Mouse (Mus musculus) spleen, postnatal 4 days (tissue): Measurements from ENCODE around the gene Map3k1.

Experiments
- DNase-seq, 2 experiments: peaks; one replicate each; pipeline ENCODE4 v3.0.0; 2022; ENCODE audit warnings: low spot score in 2 of 2

Gene Map3k1

DNA sequence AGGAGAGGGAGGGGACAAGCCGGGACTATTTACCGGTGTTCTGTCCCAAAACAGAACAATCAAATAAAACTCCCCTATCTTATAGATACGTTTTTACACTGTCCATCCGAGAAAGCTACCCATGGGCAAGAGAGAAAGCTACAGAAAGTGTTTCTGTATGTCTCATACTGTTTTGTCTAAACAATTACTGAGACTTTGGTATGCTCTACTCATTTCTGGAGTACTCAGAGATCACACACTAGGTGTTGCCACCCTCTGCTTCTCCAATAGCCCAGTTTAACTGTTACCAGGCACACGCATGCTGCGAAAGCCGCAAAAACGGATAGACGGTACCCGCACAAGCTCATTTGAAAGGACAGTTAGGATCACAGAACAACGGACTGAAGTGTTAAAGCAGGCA is 17.2 kb downstream of the Map3k1 start:
- no peak for DNase-seq

DNA sequence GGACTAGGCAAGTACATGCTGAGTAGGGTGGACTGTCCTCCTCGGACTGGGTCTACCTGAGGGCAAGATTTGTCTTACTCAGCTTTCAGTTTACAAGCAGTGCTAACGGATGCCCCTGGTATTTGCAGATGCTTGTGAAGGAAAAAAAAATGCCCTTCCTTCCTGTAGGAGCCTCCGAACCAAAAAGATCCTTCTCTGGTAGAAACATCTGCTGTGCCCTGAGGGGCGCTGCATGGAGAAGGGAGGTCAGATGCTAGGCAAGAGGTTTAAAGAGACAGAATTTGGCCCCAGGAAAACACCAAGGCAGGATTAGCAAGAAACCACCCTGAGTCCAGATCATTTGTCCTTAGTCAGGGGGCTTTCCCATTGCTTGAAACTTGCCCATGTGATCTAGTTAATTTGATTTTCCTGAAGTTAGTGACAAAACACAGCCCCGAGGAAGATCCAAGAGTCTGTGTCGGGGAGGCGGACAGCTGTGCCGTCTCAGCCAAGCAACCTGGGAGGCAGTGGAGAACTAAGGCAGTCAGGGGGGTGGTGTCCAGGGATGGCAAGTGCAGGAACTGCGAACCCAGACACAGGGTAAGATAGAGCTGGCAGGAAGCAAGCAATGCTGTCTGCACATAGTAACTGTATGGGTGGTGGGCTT is 19.2 kb downstream of the Map3k1 start:
- DNase-seq, result no peak

DNA sequence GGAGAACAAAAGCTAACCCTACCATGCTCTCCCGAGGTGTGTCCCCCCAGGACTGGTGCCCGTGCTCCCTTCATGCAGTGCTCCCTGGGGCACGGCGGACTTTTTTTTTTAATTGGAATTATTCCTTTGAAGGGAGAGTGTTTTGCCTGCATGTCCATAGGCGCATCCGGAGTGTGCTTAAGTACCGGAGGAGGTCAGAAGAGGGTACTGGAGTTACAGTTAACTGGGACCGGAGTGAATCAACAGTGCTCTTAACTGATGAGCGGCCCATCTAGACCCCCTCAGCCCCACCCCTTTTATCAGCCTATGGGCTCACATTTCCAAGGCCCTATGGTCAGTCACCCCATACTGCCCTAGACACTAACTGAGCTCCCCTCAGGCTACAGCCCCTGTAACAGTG is 19.9 kb downstream of the Map3k1 start:
- DNase-seq, result no peak

DNA sequence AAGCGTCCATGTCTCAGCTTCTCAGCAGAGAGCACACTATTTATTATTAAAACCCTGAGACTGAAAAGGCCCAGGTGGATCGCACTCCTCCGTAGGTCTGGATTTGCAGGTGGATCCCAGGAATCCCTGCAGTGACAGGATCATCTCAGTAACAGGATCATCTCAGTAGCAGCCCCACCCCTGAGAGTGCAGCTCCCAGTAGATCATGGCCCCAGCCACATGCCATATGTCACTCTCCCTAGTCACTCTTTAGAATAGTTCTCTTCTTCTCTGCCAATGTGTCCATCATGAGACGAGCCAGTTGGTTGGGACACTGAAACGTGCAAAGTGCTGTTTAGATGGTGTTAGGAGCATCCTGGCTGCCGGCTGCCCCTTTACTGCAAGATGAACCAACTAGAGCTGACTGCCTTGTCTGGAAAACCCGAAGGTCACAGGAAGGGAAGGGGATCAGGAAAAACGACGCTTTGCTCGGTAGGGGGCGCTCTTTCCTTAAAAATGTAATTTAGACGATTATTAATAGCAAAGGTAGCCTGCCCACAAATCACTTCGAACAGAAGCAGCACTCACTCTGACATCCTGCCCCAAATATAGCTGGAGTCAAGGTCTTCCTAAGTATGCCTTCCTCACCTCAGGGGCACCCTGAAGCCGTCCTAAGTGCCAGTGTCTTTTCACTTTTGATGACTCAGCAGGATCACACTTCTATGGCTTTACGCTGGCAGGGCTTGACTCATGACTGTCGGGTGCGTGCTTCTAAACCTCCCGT is 20.8 kb downstream of the Map3k1 start:
- peak; percentile 80 to 94 for DNase-seq

DNA sequence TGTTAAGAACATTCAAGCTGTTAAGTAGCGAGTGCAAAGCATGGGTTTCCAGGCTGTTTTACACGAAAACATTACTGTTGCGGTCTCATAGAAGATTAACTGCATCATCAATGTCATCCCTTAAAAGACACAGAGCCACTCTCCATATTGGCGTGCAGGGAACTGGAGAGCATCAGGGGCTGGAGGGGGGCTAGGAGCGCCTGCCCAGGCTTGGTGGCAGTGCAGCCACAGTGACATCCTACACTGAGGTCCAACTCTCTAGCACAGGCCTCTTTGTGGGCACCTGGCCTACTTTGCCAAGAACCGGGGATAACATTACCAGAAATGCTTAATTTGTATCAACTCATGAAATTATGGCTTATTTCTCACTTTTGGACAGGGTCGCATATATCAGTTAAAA is 22.2 kb downstream of the Map3k1 start:
- DNase-seq, result no peak

DNA sequence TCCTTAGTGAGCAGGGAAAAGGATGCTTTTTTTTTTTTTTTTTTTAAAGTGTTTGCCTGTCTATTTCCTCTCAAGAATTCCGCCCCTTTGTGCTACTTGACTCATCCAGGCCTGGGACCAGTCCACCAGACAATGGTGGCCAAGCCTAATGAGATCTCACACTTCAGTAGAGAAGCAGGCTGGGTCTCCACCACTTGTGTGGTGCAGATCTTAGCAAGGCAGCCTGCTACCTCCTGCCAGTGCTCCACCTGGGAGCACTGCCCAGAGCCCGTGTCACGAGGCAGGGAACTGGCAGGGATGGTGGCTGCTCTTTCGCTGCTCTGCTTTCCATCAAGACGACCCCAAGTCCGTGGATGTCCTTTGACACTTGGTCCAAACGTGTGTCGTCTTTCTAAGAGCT is 25.3 kb downstream of the Map3k1 start:
- DNase-seq, result no peak

DNA sequence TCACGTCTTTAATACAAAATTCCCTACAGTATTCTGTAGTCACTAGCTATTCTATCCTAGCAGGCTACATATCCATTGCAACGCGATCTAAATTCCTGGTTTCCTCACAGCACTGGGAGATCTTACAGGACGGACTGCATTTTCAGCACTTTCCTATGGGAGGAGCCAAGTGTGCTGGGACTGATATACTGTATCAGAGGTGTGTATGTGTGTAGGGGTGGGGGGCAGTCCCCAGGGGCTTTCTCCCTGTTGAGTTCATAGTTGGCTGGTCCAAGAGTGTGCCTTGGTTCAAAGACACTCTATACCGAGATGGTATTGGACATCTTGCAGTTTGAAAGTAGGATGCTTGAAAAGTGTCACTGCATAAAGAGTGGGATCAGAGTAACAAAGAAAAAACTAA is 29.3 kb downstream of the Map3k1 start:
- no peak for DNase-seq

DNA sequence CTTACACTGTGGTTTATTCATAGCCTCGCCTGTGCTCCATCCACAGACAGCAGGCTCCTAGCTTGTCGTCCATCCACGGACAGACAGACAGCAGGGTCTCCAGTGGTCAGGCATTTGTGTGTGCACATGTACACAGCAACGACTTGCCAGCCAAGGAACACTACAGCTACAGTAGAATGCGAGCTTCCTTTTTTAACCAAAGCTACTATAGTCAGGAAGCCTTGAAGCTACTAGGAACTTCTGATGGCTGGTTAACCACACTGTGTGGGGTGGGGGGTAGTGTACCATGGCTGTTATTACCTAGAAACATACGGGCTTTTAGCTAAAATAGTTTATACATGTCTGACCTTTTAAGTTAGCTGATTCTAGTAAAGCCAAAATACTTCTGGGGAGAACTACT is 30.2 kb downstream of the Map3k1 start:
- no peak for DNase-seq

DNA sequence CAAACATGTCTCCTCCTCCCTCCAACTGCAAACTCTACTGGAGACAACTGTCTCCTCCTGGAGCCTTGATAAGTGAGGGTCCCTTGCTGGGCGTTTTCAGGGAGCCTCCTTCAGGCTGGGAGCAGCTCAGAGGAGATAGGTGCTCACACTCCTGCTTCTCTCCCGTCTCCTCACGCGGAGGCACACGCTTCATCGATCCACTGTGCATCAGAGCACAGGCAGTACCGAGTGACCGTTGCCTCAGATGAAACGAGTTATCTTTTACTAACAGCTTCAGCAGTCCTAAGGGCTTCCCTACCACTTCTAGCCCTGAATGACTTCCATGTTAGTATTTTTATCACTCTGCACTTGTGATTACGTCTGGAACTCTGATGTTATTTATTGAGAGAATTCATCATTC is 30.9 kb downstream of the Map3k1 start:
- DNase-seq, result no peak

DNA sequence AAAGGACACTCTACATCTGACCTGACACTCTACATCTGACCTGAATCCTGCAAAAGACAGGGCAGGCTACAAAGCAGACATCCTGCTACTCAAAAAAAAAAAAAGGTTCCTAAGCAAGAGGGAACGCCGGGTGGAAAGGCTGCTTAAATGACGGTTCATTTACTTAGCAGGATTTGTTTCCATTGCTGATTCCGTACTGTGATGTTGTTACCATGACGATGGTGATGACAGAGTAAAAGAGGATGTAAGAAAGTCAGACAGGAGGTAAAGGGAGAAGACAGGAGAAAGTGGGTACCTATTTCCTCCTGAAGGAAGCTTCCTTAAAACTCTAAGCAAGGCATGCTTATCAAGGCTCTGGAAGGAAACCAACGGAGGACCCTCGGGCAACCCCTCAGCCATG is 31.6 kb downstream of the Map3k1 start:
- no peak for DNase-seq

DNA sequence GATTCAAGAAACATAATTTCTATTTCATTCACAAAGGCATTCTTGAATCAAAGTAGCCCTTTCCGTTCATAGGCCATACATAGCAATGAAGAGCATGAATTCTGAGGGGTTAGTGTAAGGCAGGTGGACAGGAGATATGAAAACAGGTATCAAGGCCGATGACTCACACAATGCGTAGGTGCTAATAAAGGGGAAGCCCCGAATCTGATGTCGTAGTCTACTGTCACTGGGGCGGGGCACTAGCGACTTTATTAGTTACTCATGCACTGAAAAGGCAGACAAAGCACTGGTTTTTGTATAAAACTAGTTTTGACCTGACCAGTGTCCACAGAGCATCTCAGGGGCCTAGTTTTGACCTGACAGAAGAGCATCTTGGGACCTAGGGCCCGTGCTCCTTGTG is 36.7 kb downstream of the Map3k1 start:
- DNase-seq, result no peak

DNA sequence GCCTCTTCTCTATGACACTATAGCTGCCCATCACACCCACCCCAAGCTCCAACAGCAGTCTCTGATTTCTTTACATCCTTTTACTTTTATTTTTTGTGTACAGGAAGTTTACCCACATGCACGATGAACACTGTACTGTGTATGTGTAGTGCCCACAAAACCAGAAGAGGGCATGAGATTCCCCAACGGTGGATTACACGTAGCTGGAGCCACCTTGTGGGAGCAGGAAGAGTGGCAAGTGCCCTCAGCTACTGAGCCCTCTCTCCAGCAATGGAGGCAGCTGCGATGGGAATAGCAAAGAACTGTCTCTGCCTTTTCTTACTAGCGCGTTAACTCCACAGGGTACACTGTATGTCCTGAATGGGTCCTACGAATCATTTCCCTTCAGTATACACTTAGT is 37.6 kb downstream of the Map3k1 start:
- DNase-seq, result peak in 1 of 2 experiments; percentile 38

DNA sequence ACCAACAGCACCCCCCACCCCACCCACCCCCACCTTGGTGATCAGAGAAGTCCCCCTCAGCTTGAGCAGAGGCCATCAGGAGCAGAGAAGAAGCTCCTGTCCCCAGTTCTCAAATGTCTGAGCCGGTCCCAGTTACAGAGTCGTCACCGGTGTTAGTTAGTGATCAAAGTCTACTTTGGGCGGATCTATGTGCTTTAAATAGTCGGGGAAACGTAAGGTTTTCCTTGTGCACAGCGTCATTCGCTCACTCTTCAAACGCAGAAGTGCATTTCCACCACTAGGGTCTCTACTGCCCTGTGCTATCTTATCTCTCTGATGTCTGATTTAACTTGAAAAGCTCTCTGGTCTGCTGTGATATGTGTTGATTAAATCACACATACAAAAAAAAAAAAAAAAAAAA is 38.0 kb downstream of the Map3k1 start:
- DNase-seq, result no peak

DNA sequence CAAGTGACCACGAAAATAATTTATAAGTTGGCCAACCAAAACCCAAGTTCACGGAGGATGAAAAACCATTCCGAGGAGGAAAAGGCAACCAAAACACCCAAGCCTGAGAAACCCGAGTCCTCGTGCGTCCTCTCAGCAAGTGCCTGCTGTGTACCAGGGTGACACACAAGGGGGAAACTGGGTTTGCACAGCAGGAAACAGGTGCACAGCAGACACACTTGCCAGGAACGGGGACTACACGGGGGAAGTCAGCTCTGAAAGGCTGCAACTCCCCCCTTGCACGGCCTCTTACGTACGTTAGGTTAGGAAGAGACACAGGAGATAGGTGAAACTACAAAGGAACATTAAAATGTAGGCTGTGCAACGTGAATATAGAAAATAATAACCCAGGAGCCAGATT is 46.3 kb downstream of the Map3k1 start:
- DNase-seq, result no peak

DNA sequence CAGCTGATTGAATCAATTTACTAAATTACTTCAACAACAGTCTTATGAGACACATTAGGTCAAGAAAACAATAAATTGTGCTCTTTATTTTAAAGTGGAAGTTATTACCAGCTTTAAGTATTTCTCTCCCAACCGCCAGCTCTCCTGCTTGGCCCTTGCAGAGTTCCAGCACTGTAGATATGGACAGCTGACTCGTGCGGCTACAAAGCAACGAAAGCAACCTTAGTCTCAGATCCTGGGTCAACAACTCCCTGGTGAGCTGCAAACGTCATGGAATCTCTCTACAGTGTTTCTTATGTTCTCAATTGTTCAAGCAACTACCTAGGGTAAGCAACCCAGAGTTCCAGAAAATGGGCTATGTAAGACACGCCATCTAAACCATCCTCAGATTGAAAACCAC is 51.8 kb downstream of the Map3k1 start:
- DNase-seq, result peak in 1 of 2 experiments; percentile 53

DNA sequence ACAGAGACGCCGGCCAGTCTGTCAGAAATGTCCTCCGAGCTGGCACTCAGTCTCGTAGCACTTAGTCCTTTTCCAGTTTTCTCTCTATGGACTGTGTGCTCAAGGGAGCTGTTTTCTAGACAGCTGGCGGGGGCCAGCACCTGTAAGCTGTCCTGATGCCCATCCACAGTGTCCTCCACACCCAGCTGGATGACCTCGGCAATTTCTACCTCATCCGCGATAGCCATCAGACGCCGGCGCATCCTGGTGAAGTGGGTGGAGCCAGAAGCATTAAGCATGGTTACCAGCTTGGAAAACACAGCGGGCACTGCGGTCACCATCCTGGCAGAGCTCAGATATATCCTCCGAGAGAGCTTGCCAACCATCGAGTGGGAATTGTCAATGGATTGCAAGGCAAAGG is 52.9 kb downstream of the Map3k1 start:
- peak in 1 of 2 experiments; percentile 57 for DNase-seq

DNA sequence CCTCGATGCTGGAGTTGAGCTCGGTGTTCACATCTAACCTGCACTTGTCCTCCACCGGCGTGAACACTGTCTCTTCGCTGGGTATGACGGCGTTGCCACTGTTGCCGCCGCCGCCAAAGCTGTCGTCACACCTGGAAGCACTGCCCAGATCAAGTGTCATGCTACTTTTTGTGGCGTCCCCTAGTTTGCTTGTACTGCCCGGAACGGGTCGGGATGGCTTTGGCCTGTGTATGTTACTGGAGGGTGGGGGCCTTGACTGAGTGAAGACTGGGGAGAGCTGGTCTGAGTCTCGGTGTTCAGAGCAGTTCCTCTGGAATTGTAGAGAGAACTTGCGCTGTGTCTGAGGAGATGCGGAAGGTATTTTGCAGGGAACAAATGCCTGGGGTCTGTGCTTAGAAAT is 53.4 kb downstream of the Map3k1 start:
- peak in 1 of 2 experiments; percentile 62 for DNase-seq

DNA sequence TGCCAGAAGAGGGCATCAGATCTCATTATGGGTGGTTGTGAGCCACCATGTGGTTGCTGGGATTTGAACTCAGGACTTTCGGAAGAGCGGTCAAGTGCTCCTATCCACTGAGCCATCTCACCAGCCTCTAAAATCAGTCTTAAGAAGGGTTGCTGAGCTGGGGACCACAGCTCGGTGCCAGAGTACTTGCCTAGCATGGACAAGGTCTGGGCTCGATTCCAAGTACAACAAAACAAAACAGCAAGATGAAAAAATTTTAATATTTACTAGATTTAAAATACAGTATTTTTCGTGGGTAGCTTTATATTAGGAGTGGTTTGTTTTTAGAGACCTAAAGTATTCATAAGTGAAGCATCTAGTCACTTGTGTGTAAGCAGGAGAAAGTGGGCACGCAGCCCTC is 55.5 kb downstream of the Map3k1 start:
- DNase-seq, result no peak

DNA sequence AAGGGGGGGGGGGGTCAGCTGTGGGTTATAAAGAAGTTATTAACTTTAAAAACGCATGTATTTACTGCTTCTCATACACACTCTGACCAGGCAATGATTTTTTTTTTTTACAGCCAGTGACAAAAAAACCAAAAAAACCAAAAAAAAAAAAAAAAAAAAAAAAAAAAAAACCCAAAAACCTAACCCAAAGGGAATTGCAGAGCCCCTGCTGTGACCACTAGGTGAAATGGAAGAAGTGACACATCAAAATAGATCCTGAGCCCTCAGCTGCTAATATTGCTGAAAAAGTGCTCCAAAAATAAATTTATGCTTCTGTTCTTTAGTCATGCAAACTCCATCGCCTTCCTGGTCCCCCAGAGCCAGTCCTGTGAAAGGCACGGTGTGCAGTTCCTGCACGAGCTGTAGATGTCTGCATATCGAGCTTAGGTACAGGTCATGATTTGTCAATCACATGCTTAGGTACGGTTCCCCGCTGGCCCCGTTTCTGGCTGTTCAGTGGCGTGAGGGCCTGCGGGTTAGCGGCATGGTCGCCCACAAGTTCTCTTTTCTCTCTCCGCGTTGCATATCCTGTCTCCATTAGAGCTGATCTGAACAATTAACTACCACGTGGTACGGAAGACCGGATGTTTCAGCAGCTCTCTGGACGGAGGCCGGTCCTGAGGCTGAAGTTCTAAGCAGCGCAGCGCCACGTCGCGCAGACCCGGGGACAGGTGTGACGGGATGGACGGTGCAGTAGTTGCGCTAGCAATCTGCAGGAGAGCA is 60.3 kb downstream of the Map3k1 start:
- no peak for DNase-seq

DNA sequence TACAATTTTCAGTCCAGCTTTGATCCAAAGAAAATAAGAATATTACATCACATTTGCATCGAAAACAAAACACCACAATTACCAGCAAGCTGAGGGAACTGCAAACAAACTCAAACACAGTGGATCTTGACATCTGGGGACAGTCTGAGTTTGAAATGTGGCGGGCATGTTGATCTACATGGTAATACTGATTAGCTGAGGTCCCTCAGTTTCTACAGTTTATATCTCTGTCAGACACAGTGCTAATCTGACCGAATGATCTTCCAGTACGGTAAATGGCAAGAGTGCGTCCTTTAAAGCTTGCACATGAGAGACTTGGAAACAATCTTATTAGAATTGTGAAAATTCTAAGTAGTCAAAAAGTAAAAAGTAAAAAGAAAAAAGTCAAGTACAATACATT is 62.0 kb downstream of the Map3k1 start:
- DNase-seq, result no peak

DNA sequence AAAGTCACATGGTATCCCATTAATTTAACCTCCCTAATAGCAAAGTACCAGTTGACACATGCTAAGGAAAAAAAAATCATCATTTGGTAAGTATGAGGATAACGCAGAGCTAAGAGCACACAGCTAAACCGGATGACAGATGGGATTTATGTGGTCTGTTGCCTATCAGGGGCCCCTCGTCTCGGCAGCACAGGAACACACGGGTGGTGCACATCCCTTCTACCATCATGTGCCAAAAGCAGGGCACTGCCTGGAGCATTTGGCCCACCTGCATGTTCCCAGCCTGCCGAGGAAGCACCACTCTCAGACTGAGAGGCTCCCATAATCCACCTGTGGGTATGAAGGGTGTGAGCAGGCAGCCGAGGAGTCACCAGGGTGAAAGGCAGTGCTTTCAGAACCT is 63.6 kb downstream of the Map3k1 start:
- DNase-seq, result no peak

DNA sequence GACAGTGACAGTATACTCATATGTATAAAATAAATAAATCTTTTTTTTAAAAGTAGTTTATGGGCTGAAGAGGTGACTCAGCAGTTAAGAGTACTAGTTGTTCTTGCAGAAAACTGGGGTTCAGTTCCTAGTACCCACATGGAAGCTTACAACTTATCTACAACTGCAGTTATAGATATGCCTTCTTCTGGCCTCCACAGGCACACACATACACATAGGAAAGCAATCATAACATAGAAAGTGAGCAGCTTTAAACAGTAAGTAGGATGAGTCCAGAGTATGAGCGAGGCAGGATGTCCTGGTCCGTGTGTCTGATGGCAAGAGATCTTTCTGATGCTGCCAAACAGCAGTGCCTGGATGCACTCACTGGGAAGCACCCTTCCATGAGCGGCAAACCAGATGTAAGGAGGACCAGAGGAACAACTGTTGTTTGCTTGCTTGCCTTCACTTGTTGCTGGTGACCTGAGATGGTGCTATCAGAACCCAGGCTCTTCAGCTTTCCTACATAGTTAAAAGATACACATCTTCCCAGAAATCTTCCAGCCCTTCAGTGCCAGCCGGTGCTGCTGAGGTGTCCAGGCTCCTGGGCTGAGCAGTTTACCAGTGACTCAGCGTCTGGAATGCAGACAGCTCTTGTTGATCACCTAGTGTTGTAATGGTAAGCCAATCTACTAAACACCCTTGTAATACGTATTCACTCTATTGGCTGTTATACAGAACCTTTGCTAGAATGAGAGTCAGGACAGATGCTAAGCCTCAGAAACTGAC is 64.4 kb downstream of the Map3k1 start:
- no peak for DNase-seq
